Mouse (Mus musculus): ENCODE measurements at regions not wholly inside any gene's neighbourhood (a gene's known extent, or its start where the extent isn't known, plus 50 kb on each side); places are given as distances from the start of the nearest gene placed in this dataset.

DNA sequence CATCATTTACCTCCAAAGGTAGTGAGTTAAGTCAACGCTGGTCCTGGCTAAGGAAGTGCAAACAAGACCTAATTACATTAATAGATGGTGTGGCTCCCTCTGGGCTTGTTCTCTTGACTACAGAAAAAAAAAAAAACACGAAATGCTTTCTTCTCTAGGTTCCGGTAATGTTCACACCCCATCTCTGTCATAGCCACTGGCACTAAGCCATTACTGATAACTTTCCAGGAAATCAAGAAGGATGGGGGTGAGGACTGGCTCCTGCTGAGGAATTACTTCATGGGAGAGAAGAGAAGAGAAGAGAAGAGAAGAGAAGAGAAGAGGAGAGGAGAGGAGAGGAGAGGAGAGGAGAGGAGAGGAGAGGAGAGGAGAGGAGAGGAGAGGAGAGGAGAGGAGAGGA is 109.1 kb upstream of the Lpp start:
- TF ChIP-seq GATA4 (IDR thresholded peaks at IDR 0.05; ENCODE audit: insufficient replicate concordance, low read length): no peak

DNA sequence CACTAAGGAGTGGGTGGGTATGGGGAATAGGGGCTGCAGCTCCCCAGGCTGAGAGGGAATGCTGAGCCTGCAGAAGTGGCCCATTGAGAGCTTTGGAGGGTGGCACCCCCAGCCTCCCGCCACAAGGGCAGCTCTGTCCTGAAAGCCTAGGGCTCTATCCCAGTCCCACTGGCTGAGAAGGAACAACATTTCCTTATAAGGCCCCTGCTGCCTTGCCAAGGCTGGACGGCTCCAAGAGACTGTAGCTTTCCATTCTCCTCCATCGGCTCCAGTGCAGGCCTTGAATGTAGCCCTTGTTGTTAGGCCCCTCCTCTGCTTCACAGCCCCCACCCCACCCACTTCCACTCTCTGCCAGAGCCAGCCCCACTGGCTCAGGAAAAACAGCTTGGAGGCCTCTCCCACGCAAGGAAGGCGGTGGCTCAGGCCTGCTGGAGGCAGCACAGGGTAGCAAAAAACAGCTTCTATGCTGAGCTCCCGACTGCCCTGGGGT is 111.1 kb upstream of the Lpp start:
- TF ChIP-seq GATA4 (IDR thresholded peaks at IDR 0.05; ENCODE audit: insufficient replicate concordance, low read length): no peak

DNA sequence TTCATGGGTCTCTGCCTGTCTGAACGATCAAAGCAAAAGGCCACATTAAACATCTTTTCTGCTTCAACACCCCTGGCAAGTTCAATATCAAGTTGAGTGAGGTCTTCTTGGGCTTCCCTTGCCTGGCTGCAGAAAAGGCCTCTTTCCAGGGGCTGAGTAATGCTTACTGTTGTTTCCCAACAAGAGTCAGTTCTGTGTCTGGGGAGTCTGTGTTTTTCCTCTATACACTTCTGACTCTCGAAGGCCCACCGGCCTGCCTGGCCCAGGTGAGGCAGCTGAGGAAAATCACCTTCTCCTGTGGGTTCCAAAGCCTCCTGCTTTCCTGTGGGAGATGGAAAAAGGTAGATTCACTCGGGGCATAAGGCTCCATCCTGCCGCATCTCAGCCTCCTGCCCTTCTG is 111.7 kb upstream of the Lpp start:
- no peak for TF ChIP-seq GATA4 (IDR thresholded peaks at IDR 0.05; ENCODE audit: insufficient replicate concordance, low read length)

DNA sequence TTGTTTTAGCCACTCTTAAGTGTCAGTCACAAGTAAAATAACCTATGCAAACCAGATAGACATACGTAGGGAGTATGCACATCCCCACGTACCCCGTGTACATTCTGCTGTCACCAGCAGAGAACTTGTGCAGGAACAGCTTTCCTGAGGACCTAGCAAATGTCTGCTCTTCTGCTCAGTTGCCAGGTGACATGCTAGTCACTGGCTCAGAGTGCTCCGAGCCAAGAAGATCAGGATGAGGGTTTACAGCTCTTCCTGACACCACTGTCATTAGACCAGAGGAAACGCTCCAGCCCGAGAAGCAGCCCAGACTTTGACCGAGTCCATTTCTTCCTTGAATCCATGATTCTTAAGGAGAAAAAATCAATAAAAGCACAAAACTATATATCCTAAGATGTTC is 115.5 kb upstream of the Lpp start:
- no peak for TF ChIP-seq GATA4 (IDR thresholded peaks at IDR 0.05; ENCODE audit: insufficient replicate concordance, low read length)

DNA sequence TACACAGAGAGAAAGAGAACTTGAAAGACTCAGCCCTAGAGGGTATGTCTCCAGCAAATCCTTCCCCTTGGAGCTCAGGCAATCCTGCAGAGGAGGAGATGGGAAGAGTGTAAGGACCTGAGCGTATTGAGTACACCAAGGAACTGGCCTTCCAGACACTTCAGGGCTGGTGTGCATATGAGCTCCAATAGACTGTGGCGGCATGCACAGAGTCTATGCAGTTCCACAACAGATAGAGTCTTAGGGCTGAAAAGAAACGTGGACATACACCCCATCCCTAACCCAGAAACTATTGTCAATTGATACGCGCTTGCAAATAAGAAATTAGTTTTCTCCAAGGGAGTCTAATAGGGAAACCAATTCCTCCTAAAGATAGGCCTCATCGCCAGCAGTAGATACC is 130.6 kb upstream of the Lpp start:
- no peak for TF ChIP-seq GATA4 (IDR thresholded peaks at IDR 0.05; ENCODE audit: insufficient replicate concordance, low read length)

DNA sequence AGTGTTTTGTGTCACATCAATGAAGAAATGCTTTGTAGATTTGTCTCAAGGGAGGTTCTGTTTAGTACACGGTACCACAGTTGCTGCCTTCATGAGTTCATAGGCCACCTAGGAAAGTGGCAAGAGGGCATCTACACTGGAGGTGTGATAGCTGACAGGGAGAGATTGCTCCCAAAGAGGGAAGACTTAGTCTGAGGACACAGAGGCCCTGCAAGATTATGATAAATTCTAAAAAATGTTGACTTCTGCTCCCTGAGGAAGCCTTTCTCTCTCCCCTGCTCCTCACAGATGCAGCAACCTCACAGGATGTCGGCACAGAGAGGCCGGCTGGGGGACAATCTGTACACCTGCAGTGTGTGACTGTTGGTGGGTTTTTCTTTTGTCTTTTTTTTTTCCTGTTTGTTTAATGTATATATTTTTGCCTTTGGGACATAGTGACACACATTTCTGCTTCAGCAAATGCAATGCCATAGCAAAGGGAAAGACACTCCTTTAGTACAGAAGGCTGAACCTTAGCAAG is 133.5 kb upstream of the Lpp start:
- TF ChIP-seq GATA4 (IDR thresholded peaks at IDR 0.05; ENCODE audit: insufficient replicate concordance, low read length): no peak

DNA sequence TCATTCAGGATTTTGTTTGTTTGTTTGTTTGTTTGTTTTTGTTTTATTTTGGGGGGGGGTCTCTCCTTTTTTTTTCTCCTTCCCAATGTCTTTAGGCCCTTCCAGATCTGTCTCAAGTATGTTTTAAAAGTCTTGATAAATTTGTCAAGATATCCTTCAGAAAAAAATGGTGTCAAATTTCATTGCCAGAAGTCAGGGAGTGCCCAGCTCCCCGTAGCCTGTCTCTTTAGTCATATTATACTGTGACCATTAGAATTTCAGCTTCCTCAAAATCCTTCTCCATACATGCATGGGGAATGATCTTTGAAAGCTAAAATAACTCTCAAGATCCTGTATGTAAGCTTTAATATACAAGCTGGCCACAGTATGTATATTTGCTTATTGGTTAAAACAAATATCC is 134.3 kb upstream of the Lpp start:
- no peak for TF ChIP-seq GATA4 (IDR thresholded peaks at IDR 0.05; ENCODE audit: insufficient replicate concordance, low read length)

DNA sequence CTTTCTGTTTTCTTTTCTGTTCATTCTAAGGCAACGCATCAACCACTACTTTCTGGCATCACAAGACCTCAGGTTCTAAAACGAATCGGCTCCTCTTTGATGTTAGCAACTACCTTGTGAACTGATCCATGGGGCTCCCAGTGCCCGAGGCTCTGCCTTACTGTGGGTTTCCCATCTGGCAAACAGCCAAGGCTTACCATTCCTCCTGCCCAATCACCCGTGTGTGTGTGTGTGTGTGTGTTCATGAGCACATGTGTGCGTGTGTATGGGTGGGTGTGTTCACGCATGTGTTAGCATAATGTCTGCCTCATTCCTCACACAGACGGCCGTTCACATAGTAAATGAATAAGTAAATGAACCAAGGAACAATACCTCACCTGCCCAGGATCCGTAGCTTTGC is 138.3 kb upstream of the Lpp start:
- no peak for TF ChIP-seq GATA4 (IDR thresholded peaks at IDR 0.05; ENCODE audit: insufficient replicate concordance, low read length)

DNA sequence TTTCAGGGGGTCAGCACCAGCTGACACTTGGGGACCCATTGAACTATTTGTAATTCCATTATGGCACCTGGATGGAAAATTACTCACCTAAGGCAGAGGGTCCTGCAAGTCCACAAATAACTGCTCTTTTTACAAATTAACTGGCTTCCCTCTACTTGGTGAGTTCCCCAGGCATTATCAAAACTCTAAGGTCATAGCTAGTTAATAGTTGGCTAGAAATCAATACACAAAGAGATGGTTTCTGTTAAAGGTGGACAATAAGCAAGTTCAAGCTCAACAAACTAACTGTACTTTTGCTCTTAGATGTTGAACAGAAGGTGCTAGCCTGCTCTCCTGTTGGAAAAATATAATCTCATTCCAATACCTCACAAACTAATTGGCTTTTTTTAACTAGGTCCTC is 138.7 kb upstream of the Lpp start:
- no peak for TF ChIP-seq GATA4 (IDR thresholded peaks at IDR 0.05; ENCODE audit: insufficient replicate concordance, low read length)

DNA sequence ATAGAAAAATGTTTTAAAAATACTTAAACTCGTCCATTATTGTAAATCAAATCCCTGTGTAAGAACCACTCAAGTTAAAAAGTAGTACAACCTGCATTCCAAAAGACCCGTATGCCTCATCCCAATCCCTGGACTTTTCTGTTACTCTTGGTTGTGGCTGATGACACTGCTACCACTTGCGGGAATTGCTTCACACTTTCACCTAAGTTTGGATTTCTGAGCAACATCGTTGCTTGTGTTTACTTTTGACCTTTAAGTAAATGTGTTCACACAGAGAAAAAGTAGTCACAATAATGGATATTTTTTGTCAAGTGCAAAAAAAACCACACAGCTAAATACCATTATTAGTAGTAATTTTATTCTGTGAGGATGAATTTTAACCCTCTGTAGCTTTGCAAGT is 139.2 kb upstream of the Lpp start:
- no peak for TF ChIP-seq GATA4 (IDR thresholded peaks at IDR 0.05; ENCODE audit: insufficient replicate concordance, low read length)

DNA sequence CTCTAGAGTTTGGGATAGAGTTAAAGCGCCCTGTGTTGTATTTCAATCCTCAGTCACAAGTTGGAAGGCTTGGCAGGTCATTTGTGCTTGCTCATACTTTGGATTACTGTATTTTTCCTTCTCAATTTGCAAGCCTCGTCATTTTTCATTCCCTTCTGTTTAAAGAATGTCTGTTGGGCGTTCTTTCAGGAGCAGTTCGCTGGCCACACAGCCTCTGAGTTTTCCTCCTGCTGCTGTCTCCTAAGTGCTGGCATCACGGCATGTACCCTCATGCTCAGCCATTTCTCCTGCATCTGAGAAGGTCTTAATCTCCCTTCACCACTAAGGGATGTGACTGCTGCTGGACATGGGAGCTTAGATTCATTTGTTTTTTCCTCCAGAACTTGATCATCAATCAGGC is 146.0 kb upstream of the Lpp start:
- TF ChIP-seq GATA4 (IDR thresholded peaks at IDR 0.05; ENCODE audit: insufficient replicate concordance, low read length): no peak

DNA sequence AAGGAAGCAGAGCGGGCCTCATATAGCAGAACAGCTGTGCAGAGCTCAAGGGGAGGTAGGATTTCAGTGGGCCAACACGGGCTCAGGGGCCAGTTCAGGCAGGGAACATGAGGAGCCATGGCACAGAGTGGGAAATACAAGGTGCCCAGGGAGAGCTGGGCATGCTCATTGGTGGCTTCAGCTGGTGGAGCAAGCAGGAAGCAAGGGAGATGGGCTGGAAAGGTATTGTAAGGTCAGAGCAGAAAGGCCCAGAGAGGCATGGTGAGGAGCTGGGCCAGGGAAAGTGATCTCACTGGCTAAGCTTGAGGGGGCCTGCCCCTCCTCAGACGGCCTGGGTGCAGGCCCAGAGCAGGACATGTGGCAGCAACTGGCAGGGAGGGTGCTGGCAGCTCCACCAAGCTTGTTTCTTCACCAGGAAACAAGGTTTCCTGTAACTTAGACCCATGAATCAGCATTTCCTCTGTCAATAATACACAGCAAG is 155.2 kb upstream of the Lpp start:
- TF ChIP-seq GATA4 (IDR thresholded peaks at IDR 0.05; ENCODE audit: insufficient replicate concordance, low read length): no peak

DNA sequence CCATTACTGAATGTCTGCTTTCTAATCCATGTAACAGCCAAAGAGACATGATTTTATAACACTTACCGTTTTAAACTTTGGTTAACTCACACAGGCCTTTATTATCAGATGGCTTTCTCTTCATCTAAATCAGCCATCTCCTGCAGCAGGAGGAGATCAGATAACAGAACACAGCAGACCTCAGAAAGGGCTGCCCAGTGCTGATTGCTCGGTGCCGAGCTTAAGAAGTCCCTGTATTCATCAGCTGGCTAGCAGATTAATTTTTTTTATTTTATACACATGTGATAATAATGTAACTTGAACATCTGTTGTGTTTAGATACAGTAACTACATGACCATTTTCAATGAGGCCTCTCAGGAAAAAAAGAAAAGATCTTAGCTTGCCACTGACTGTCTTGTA is 155.9 kb upstream of the Lpp start:
- no peak for TF ChIP-seq GATA4 (IDR thresholded peaks at IDR 0.05; ENCODE audit: insufficient replicate concordance, low read length)

DNA sequence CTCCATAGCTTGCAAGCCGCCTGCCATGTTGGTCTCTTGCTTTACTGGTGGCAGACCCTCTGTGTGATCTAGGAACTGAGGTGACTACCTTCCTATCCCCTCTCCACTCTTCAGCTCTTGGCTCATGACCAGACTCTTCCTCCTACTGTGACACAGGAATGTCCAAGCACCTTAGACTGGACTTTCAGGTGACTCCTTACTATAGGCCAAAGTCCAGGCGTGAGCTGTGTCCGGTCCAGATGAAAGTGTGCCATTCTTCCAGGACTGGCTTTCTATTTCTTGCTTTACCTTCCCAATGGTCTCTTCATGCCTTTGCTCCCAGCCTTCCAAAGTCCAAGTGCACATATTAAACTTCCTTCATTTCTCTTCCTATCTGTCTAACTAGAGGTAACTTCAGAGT is 156.3 kb upstream of the Lpp start:
- TF ChIP-seq GATA4 (IDR thresholded peaks at IDR 0.05; ENCODE audit: insufficient replicate concordance, low read length): no peak

DNA sequence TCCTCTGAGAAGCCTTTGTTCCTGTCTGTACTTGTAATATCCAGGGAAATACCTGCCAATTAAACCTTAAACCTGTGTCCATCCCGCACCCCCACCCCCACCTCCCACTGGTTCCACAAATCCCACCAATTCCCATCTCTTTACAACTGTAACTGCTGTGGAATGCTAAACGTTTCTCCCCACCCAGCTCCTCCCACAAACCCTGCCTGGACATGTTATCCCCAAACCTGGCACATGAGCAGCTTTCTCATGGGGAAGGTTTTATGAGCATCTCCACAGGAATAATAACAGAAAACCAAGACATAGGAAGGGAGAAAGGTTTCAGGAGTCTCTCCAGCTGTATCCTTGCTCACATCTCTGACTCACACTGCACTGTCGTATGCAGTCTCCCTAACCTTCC is 156.8 kb upstream of the Lpp start:
- no peak for TF ChIP-seq GATA4 (IDR thresholded peaks at IDR 0.05; ENCODE audit: insufficient replicate concordance, low read length)

DNA sequence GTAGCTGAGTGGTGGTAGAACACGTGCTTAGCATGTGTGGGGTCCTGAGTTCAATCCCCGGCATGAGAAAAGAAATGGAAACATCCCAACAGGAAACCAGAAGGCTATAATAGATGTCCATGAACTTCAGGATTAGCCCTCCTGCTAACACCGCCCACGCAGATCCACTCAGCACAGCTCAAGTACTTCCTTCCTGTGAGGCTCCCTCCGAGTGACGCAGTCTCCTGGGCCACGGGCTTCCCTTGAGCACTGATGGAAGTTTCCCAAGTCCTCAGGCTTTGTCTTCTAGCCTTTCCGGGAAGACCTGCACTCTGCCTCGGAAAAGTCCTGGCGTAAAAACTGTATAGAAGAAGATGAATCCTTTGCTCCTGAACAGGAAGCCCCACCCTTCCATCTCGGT is 158.5 kb upstream of the Lpp start:
- no peak for TF ChIP-seq GATA4 (IDR thresholded peaks at IDR 0.05; ENCODE audit: insufficient replicate concordance, low read length)

DNA sequence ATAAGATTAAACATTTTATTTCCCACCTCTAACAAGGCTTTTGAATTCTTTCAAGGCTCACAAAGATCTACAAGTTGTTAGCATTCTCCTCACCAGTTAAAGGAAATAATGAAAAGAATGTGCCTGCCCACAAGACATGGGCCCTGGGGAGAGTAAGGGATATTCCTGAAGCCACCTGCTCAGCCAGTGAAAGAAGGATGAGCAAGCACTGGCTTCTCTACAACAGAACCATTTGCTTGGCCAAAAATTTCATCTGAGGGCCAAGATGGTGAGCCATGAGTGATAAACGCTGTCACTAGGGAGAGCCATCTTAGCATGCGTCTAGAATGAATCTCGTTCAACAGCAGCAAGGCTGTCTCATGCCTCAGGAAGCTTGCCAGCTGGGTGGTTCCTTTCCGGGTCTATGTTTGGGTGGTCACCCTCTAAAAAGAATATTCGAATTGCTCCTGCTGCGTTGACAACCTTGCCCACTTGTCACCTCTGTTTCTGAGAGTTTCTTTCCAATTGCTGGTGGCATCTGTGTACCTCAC is 161.2 kb upstream of the Lpp start:
- TF ChIP-seq GATA4 (IDR thresholded peaks at IDR 0.05; ENCODE audit: insufficient replicate concordance, low read length): no peak

Measured in liver, adult (tissue).